Mouse (Mus musculus) liver, embryonic 14.5 days (tissue): ENCODE data around the gene Ifit1.

Experiments
- CTCF ChIP-seq: IDR thresholded peaks from 2 replicates; pipeline ENCODE4 v1.5.1; 2016; ENCODE audit warnings: antibody characterized with exemption, low read depth, control low read depth
- EP300 ChIP-seq: IDR thresholded peaks from 2 replicates; pipeline ENCODE4 v1.6.1; 2016; ENCODE audit warnings: antibody characterized with exemption, low read depth

DNA sequence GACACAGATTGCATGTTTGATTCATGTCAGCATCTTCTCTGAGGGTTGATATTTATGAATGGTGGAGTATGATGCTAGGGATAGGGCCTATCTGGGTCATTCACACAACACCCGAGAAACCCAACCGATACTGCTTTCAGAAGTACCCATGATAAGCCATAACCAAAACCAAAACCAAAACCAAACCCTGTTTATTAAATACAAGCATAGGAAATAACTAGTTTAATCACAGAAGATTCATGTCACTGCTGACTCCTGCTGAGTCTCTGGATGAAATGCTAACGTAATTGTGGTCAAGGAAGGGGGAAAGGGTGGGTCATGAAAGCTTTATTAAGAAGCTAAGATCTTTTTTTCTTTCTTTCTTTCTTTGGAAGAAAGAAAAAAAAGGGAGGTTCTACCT is 9.6 kb downstream of the Ifit1 start:
- TF ChIP-seq EP300 (no peak), CTCF (no peak)
